Mouse (Mus musculus) lung, adult 18-20 months (tissue): ENCODE results near the gene Fmo5.
A peak's percentile ranks its signal among the peaks of the same experiment; 100 is the strongest.

Experiments used
- DNase-seq, 2 experiments: peaks; one replicate each; pipeline ENCODE4 v3.0.0; 2022; ENCODE audit warnings: mixed read lengths in 2 of 2

Gene Fmo5

GRCm38 (mm10) chr3:97633456-97633855 is 4.9 kb downstream of the Fmo5 start:
- DNase-seq, result no peak

- DNase-seq, result peak; percentile 49 to 67
These were observed 5.7 kb downstream of the Fmo5 start for GRCm38 (mm10) chr3:97634288-97634761.

- DNase-seq, result no peak
These were observed 12.8 kb downstream of the Fmo5 start for GRCm38 (mm10) chr3:97641396-97641795.

- DNase-seq, result no peak
These were observed 13.4 kb downstream of the Fmo5 start for GRCm38 (mm10) chr3:97642001-97642400.

GRCm38 (mm10) chr3:97648518-97648917 is 19.9 kb downstream of the Fmo5 start:
- no peak for DNase-seq

- no peak for DNase-seq
These were observed 20.4 kb downstream of the Fmo5 start for GRCm38 (mm10) chr3:97649022-97649421.

- no peak for DNase-seq
These were observed 20.9 kb downstream of the Fmo5 start for GRCm38 (mm10) chr3:97649469-97649868.

GRCm38 (mm10) chr3:97651604-97652003 is 23.0 kb downstream of the Fmo5 start:
- no peak for DNase-seq

- DNase-seq, result no peak
These were observed 25.2 kb downstream of the Fmo5 start for GRCm38 (mm10) chr3:97653781-97654180.

- DNase-seq, result peak in 1 of 2 experiments; percentile 21
These were observed 26.3 kb downstream of the Fmo5 start for GRCm38 (mm10) chr3:97654901-97655300.

- DNase-seq, result peak; percentile 98 to 99
These were observed 29.2 kb downstream of the Fmo5 start, which contains the start of gene Prkab2 for GRCm38 (mm10) chr3:97657655-97658411. Prkab2 (plus strand) TSS chr3:97658193.

GRCm38 (mm10) chr3:97658426-97659193 is 30.0 kb downstream of the Fmo5 start:
- DNase-seq, result peak in 1 of 2 experiments; percentile 9

- no peak for DNase-seq
These were observed 31.1 kb downstream of the Fmo5 start for GRCm38 (mm10) chr3:97659746-97660145.

- no peak for DNase-seq
These were observed 32.6 kb downstream of the Fmo5 start for GRCm38 (mm10) chr3:97661206-97661605.

- no peak for DNase-seq
These were observed 36.9 kb downstream of the Fmo5 start for GRCm38 (mm10) chr3:97665525-97665924.

- no peak for DNase-seq
These were observed 37.5 kb downstream of the Fmo5 start for GRCm38 (mm10) chr3:97666154-97666553.

GRCm38 (mm10) chr3:97667093-97667675 is 38.6 kb downstream of the Fmo5 start:
- DNase-seq, result no peak

GRCm38 (mm10) chr3:97674644-97675110 is 46.1 kb downstream of the Fmo5 start, which contains the start of gene Gm17651:
Gm17651 (minus strand) TSS chr3:97674694.
- no peak for DNase-seq

- no peak for DNase-seq
These were observed 47.5 kb downstream of the Fmo5 start for GRCm38 (mm10) chr3:97676126-97676525.

- no peak for DNase-seq
These were observed 49.8 kb downstream of the Fmo5 start for GRCm38 (mm10) chr3:97678416-97678815.

- peak; percentile 79 to 82 for DNase-seq
These were observed 52.2 kb downstream of the Fmo5 start for GRCm38 (mm10) chr3:97680631-97681320.

GRCm38 (mm10) chr3:97681321-97682158 is 52.9 kb downstream of the Fmo5 start:
- peak; percentile 81 to 85 for DNase-seq
